Mouse (Mus musculus) embryonic facial prominence, embryonic 14.5 days (tissue): Measurements from ENCODE around the gene Rimbp2. TPM values are rescaled to one million over a fixed set of nuclear protein-coding genes. Genes with fewer than 3 reads are reported as not detected.
A peak's percentile ranks its signal among the peaks of the same experiment; 100 is the strongest.

Source experiments
- ATAC-seq: fragments of 200-750 bp; cut with Nextera tagmentation; 2 replicates; pipeline ENCODE4 v1.8.0; 2017; ENCODE audit warnings: low read depth, moderate number of reproducible peaks, moderate TSS enrichment
- DNase-seq: peaks from one replicate; pipeline ENCODE4 v3.0.0-alpha.2; 2015; ENCODE audit warnings: low spot score
- H3K27ac ChIP-seq: fragments of 300-500 bp; sonication (generic); replicated peaks from 2 replicates; pipeline ENCODE4 v1.5.1; 2014; ENCODE audit warnings: low read depth, mild to moderate bottlenecking, low read length, moderate library complexity
- H3K27me3 ChIP-seq: fragments of 300-500 bp; sonication (generic); replicated peaks from 2 replicates; pipeline ENCODE4 v1.6.1; 2014; ENCODE audit warnings: low read length; ENCODE audit not compliant: control insufficient read depth, insufficient read depth
- H3K36me3 ChIP-seq: fragments of 300-500 bp; sonication (generic); 2 replicates; pipeline ENCODE4 v1.6.1; 2014; ENCODE audit warnings: low read length, mixed read lengths; ENCODE audit not compliant: control insufficient read depth, insufficient read depth
- H3K4me1 ChIP-seq: fragments of 300-500 bp; sonication (generic); 2 replicates; pipeline ENCODE4 v1.6.1; 2014; ENCODE audit warnings: antibody characterized with exemption, low read length; ENCODE audit not compliant: control insufficient read depth, insufficient read depth
- H3K4me2 ChIP-seq: fragments of 300-500 bp; sonication (generic); 2 replicates; pipeline ENCODE4 v1.6.1; 2014; ENCODE audit warnings: low read depth, mild to moderate bottlenecking, low read length, moderate library complexity, mixed read lengths
- H3K4me3 ChIP-seq: fragments of 300-500 bp; sonication (generic); 2 replicates; pipeline ENCODE4 v1.5.1; 2014; ENCODE audit warnings: low read depth, mild to moderate bottlenecking, low read length
- H3K9ac ChIP-seq: fragments of 300-500 bp; sonication (generic); 2 replicates; pipeline ENCODE4 v1.6.1; 2014; ENCODE audit warnings: low read depth, mild to moderate bottlenecking, low read length, moderate library complexity, mixed read lengths
- H3K9me3 ChIP-seq: fragments of 300-500 bp; sonication (generic); 2 replicates; pipeline ENCODE4 v1.6.1; 2016; ENCODE audit warnings: low read length; ENCODE audit not compliant: control insufficient read depth
- WGBS: fragments of 180-500 bp; shearing (Covaris S2); extraction: QIAGEN DNeasy Blood & Tissue Kit; methylation state at CpG from one replicate; pipeline ENCODE4 v1.1.7; 2014; 5-methylcytosine and 5-hydroxymethylcytosine counted together
- polyA plus RNA-seq: library from polyadenylated mRNA; unstranded; fragments of >200 nt; fragmentation: Nextera tagmentation; extraction: Ambion mirVana; gene quantifications from 2 replicates; pipeline ENCODE4 v1.2.1, GENCODE M21; 2014

The Rimbp2 gene
- polyA plus RNA-seq, 1 experiment from 2014 or later: 0.21 TPM

- H3K27ac ChIP-seq: no peak overlapping the region
- H3K4me3 ChIP-seq: no peak overlapping the region
- no peaks in the 10 kb centered on the region for H3K4me1 ChIP-seq
- H3K27me3 ChIP-seq: no peaks in the 10 kb centered on the region
- no peaks in the 10 kb centered on the region for H3K9me3 ChIP-seq
- H3K4me2 ChIP-seq: no peak overlapping the region
- H3K36me3 ChIP-seq: no peaks in the 10 kb centered on the region
- 90% methylated on average over 6 of the region's 6 CpGs for WGBS
- H3K9ac ChIP-seq: no peak overlapping the region
- DNase-seq (no peak), ATAC-seq (no peak)
Observed at GRCm38 (mm10) chr5:128711847-128712246, 241.4 kb downstream of the Rimbp2 start.

- H3K4me2 ChIP-seq: no peak overlapping the region
- no peaks in the 10 kb centered on the region; the same call in 1 of the 2 replicates for H3K9me3 ChIP-seq
- no peaks in the 10 kb centered on the region for H3K36me3 ChIP-seq
- H3K27me3 ChIP-seq: no peaks in the 10 kb centered on the region
- no peak for ATAC-seq
- no peak for DNase-seq
- H3K4me1 ChIP-seq: no peaks in the 10 kb centered on the region
- 27% methylated on average over 8 of the region's 8 CpGs for WGBS
- no peak overlapping the region for H3K9ac ChIP-seq
- H3K4me3 ChIP-seq: no peak overlapping the region
- no peak overlapping the region for H3K27ac ChIP-seq
Observed at GRCm38 (mm10) chr5:128710596-128710995, 242.7 kb downstream of the Rimbp2 start.

- ATAC-seq: 0 out of 2 replicates have a peak, but pooled peaks have one; percentile 9
- no peak overlapping the region for H3K9ac ChIP-seq
- no peak overlapping the region for H3K27ac ChIP-seq
- H3K4me2 ChIP-seq: no peak overlapping the region
- 83% methylated on average over 5 of the region's 5 CpGs for WGBS
- H3K9me3 ChIP-seq: no peaks in the 10 kb centered on the region; the same call in 1 of the 2 replicates
- H3K4me3 ChIP-seq: no peak overlapping the region
- DNase-seq: no peak
- no peaks in the 10 kb centered on the region for H3K27me3 ChIP-seq
- H3K4me1 ChIP-seq: no peaks in the 10 kb centered on the region
- no peaks in the 10 kb centered on the region for H3K36me3 ChIP-seq
Observed at GRCm38 (mm10) chr5:128708929-128709328, 244.4 kb downstream of the Rimbp2 start.

Other genes with a start within 250 kb of the Rimbp2 start
- 34.5 and 38.8 TPM in 2 replicates for gene Stx2, start 55.1 kb upstream of the Rimbp2 start, polyA plus RNA-seq
- 442 and 465 TPM in 2 replicates for gene Ran, start 66.6 kb upstream of the Rimbp2 start, polyA plus RNA-seq
- 3.8 and 5.7 TPM in 2 replicates for gene Adgrd1, start 143.3 kb upstream of the Rimbp2 start, polyA plus RNA-seq